Mouse (Mus musculus): Measurements from ENCODE around the gene Srgap1. TPM values are rescaled to one million over a fixed set of nuclear protein-coding genes. Genes with fewer than 3 reads are reported as not detected.

Srgap1 gene
- polyA plus RNA-seq, 1 experiment from 2014 or later = 12.7 TPM

GRCm38 (mm10) chr10:122018594-122019048, 28.5 kb downstream of the Srgap1 start:
- ATAC-seq (ENCODE audit: insufficient read depth) = peak; percentile 94
- no peak overlapping the region for H3K9ac ChIP-seq
- TF ChIP-seq CTCF (IDR thresholded peaks at IDR 0.05; ENCODE audit: low read depth) = no peak
- H3K27ac ChIP-seq (ENCODE audit: low read depth) = peak overlapping the region; percentile 84
- H3K36me3 ChIP-seq (ENCODE audit: insufficient read depth) = no peaks in the 10 kb centered on the region
- H3K4me3 ChIP-seq (ENCODE audit: low read depth, low read length) = no peak overlapping the region
- WGBS = 8% methylated on average over 10 of the region's 10 CpGs
- peak overlapping the region; percentile 40 for H3K4me2 ChIP-seq
- peak; percentile 95 for DNase-seq
- no peaks in the 10 kb centered on the region for H3K27me3 ChIP-seq (ENCODE audit: insufficient read depth, low read length)
- peaks cover 33% of the 10 kb centered on the region for H3K4me1 ChIP-seq (ENCODE audit: insufficient read depth)
- no peaks in the 10 kb centered on the region; the same call in 1 of the 2 replicates for H3K9me3 ChIP-seq (ENCODE audit: low read depth, low read length)

GRCm38 (mm10) chr10:122017743-122018142, 29.4 kb downstream of the Srgap1 start:
- Histone ChIP-seq H3K27me3 (ENCODE audit: insufficient read depth, low read length) (no peaks in the 10 kb centered on the region), H3K36me3 (ENCODE audit: insufficient read depth) (no peaks in the 10 kb centered on the region), H3K27ac (ENCODE audit: low read depth) (peak overlapping the region; percentile 84; the same call in 1 of the 2 replicates), H3K4me1 (ENCODE audit: insufficient read depth) (peaks cover 33% of the 10 kb centered on the region), H3K9me3 (ENCODE audit: low read depth, low read length) (no peaks in the 10 kb centered on the region), H3K9ac (no peak overlapping the region), H3K4me3 (ENCODE audit: low read depth, low read length) (no peak overlapping the region), H3K4me2 (no peak overlapping the region)
- TF ChIP-seq CTCF (IDR thresholded peaks at IDR 0.05; ENCODE audit: low read depth) = no peak
- DNase-seq (no peak), ATAC-seq (ENCODE audit: insufficient read depth) (no peak)
- 61% methylated on average over 8 of the region's 8 CpGs for WGBS

- Histone ChIP-seq H3K9me3 (ENCODE audit: low read depth, low read length) (no peaks in the 10 kb centered on the region), H3K36me3 (ENCODE audit: insufficient read depth) (no peaks in the 10 kb centered on the region), H3K4me1 (ENCODE audit: insufficient read depth) (peaks cover 33% of the 10 kb centered on the region), H3K27me3 (ENCODE audit: insufficient read depth, low read length) (no peaks in the 10 kb centered on the region), H3K9ac (no peak overlapping the region; the same call in 1 of the 2 replicates), H3K4me2 (no peak overlapping the region), H3K27ac (ENCODE audit: low read depth) (no peak overlapping the region), H3K4me3 (ENCODE audit: low read depth, low read length) (no peak overlapping the region)
- DNase-seq = no peak
- TF ChIP-seq CTCF (IDR thresholded peaks at IDR 0.05; ENCODE audit: low read depth) = no peak
- 45% methylated on average over 5 of the region's 5 CpGs for WGBS
- ATAC-seq (ENCODE audit: insufficient read depth) = no peak
Measured at GRCm38 (mm10) chr10:122017063-122017462, 30.1 kb downstream of the Srgap1 start.

GRCm38 (mm10) chr10:122016631-122017030, 30.5 kb downstream of the Srgap1 start:
- peaks cover 33% of the 10 kb centered on the region for H3K4me1 ChIP-seq (ENCODE audit: insufficient read depth)
- H3K36me3 ChIP-seq (ENCODE audit: insufficient read depth) = no peaks in the 10 kb centered on the region
- H3K4me3 ChIP-seq (ENCODE audit: low read depth, low read length) = no peak overlapping the region
- no peak overlapping the region for H3K27ac ChIP-seq (ENCODE audit: low read depth)
- no peaks in the 10 kb centered on the region for H3K9me3 ChIP-seq (ENCODE audit: low read depth, low read length)
- H3K4me2 ChIP-seq = no peak overlapping the region
- DNase-seq = no peak
- H3K9ac ChIP-seq = no peak overlapping the region
- ATAC-seq (ENCODE audit: insufficient read depth) = no peak
- 69% methylated on average over 3 of the region's 3 CpGs for WGBS
- H3K27me3 ChIP-seq (ENCODE audit: insufficient read depth, low read length) = no peaks in the 10 kb centered on the region
- TF ChIP-seq CTCF (IDR thresholded peaks at IDR 0.05; ENCODE audit: low read depth) = no peak

GRCm38 (mm10) chr10:122012321-122012720, 34.8 kb downstream of the Srgap1 start:
- Histone ChIP-seq H3K4me1 (ENCODE audit: insufficient read depth) (peaks cover 22% of the 10 kb centered on the region), H3K9me3 (ENCODE audit: low read depth, low read length) (no peaks in the 10 kb centered on the region), H3K4me2 (no peak overlapping the region), H3K27ac (ENCODE audit: low read depth) (no peak overlapping the region), H3K36me3 (ENCODE audit: insufficient read depth) (no peaks in the 10 kb centered on the region), H3K4me3 (ENCODE audit: low read depth, low read length) (no peak overlapping the region), H3K27me3 (ENCODE audit: insufficient read depth, low read length) (no peaks in the 10 kb centered on the region), H3K9ac (no peak overlapping the region)
- ATAC-seq (ENCODE audit: insufficient read depth) (no peak), DNase-seq (no peak)
- TF ChIP-seq CTCF (IDR thresholded peaks at IDR 0.05; ENCODE audit: low read depth) = no peak
- WGBS = 82% methylated on average over 6 of the region's 6 CpGs

- peaks cover 41% of the 10 kb centered on the region for H3K4me1 ChIP-seq (ENCODE audit: insufficient read depth)
- peak; percentile 76 for DNase-seq
Measured at GRCm38 (mm10) chr10:122008731-122009391, 38.3 kb downstream of the Srgap1 start.

DNA sequence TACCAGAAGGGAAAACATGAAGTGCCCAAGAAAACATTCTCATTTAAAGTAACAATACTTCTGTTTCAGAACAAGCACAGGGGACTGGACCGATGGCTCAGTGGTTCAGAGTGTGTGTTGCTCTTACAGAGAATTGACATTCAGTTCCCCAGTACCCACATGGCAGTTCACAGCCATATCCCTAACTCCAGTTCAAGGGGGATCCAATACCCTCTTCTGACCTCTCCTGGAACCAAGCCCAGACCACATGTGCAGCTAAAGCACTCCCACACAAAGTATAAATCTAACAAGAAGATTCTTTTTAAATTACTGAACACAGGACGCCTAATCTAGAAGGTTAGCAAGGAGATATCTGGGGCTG, 38.8 kb downstream of the Srgap1 start:
- H3K4me1 ChIP-seq (ENCODE audit: insufficient read depth) = peaks cover 41% of the 10 kb centered on the region
- H3K36me3 ChIP-seq (ENCODE audit: insufficient read depth) = no peaks in the 10 kb centered on the region
- peak overlapping the region; percentile 89 for H3K27ac ChIP-seq (ENCODE audit: low read depth)
- no peaks in the 10 kb centered on the region for H3K9me3 ChIP-seq (ENCODE audit: low read depth, low read length)
- H3K27me3 ChIP-seq (ENCODE audit: insufficient read depth, low read length) = no peaks in the 10 kb centered on the region
- 22% methylated on average over 2 of the region's 2 CpGs for WGBS
- TF ChIP-seq CTCF (IDR thresholded peaks at IDR 0.05; ENCODE audit: low read depth) = no peak
- peak; percentile 77 for DNase-seq
- ATAC-seq (ENCODE audit: insufficient read depth) = peak; percentile 33
- H3K4me3 ChIP-seq (ENCODE audit: low read depth, low read length) = no peak overlapping the region
- H3K4me2 ChIP-seq = peak overlapping the region; percentile 15
- H3K9ac ChIP-seq = no peak overlapping the region; the same call in 1 of the 2 replicates

More at GRCm38 (mm10) chr10:122008731-122009391, 38.3 kb downstream of the Srgap1 start:
- peak; percentile 79 for ATAC-seq (ENCODE audit: insufficient read depth)
- WGBS = 14% methylated on average over 12 of the region's 12 CpGs
- H3K36me3 ChIP-seq (ENCODE audit: insufficient read depth) = no peaks in the 10 kb centered on the region
- no peaks in the 10 kb centered on the region for H3K27me3 ChIP-seq (ENCODE audit: insufficient read depth, low read length)
- TF ChIP-seq CTCF (IDR thresholded peaks at IDR 0.05; ENCODE audit: low read depth) = no peak
- no peak overlapping the region; the same call in 1 of the 2 replicates for H3K9ac ChIP-seq
- peak overlapping the region; percentile 15 for H3K4me2 ChIP-seq
- H3K27ac ChIP-seq (ENCODE audit: low read depth) = peak overlapping the region; percentile 89
- H3K4me3 ChIP-seq (ENCODE audit: low read depth, low read length) = no peak overlapping the region
- H3K9me3 ChIP-seq (ENCODE audit: low read depth, low read length) = no peaks in the 10 kb centered on the region

Measured in lung, embryonic 14.5 days (tissue).